Mouse (Mus musculus) cerebellum, adult 2 months (tissue): ENCODE measurements at regions not wholly inside any gene's neighbourhood (a gene's known extent, or its start where the extent isn't known, plus 50 kb on each side); places are given as distances from the start of the nearest gene placed in this dataset.

ENCODE experiments used
- CTCF ChIP-seq: fragments of 200-500 bp; IDR thresholded peaks from 2 replicates; pipeline ENCODE4 v1.5.1; 2011; ENCODE audit warnings: low read depth, mild to moderate bottlenecking, control low read depth, low read length, moderate library complexity, borderline replicate concordance; ENCODE audit not compliant: insufficient read depth
- POLR2A ChIP-seq: fragments of 200-500 bp; IDR thresholded peaks from 2 replicates; pipeline ENCODE4 v1.6.1; 2011; ENCODE audit warnings: low read length, control low read depth, borderline replicate concordance; ENCODE audit not compliant: insufficient read depth

GRCm38 (mm10) chr12:77991627-77992026 lies 202.4 kb upstream of the Gm6657 start:
- TF ChIP-seq CTCF (no peak), POLR2A (no peak)
